Mouse (Mus musculus): ENCODE data around the gene Hba-x.

GRCm38 (mm10) chr11:32285031-32285775 lies 9.0 kb downstream of the Hba-x start:
- TF ChIP-seq POLR2A (IDR thresholded peaks at IDR 0.05; ENCODE audit: control insufficient read depth, extremely low read depth, insufficient read depth, low read length, poor library complexity) = no peak
- TF ChIP-seq CTCF (IDR thresholded peaks at IDR 0.05; ENCODE audit: borderline replicate concordance, control insufficient read depth, extremely low read depth, insufficient read depth, low read length, poor library complexity) = no peak
